Mouse (Mus musculus): ENCODE data around the gene Sympk. TPM values are rescaled to one million over a fixed set of nuclear protein-coding genes. Genes with fewer than 3 reads are reported as not detected.

The Sympk gene
- polyA plus RNA-seq, 1 experiment from 2014 or later, result 23.8 TPM

DNA sequence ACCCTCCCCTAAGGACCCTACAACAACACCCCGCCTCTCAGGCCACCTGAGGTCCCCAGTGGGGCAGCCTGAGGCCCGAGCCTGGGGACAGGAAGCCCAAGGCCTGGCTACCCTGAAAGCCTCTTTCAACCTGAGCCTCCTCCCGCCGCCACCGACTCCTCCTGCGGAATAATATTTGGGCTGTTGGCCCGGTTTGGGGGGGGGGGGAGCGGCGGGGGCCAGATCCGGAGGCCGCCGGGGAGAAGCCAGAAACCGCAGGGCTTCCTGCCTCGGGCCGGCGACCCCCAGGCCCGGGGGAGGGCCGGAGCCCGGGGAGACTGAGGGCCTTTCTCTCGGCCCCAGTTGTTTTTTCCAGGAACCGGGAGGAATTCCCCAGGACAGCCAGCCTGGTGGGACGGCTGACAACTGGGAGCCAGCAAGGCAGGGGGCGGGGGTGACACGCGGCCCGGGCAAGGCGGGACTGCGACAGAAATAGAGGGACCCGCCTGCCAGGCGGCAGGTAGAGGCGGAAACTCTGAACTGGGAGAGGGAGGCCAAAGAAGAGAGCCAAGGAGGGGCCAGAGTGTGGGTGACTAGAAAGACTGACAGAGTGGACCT, 12.1 kb upstream of the Sympk start:
- Histone ChIP-seq H3K27ac (replicated peaks; ENCODE audit: low read depth, low read length) (peak overlapping the region; percentile 72), H3K4me1 (ENCODE audit: control insufficient read depth, insufficient read depth, low read length) (peaks cover 11% of the 10 kb centered on the region), H3K9me3 (ENCODE audit: control insufficient read depth, low read length) (no peaks in the 10 kb centered on the region), H3K27me3 (replicated peaks; ENCODE audit: control insufficient read depth, insufficient read depth, low read length) (no peaks in the 10 kb centered on the region), H3K4me2 (ENCODE audit: low read depth, low read length) (peak overlapping the region; percentile 69), H3K4me3 (ENCODE audit: low read depth, low read length) (peak overlapping the region; percentile 34), H3K9ac (ENCODE audit: low read depth, low read length) (peak overlapping the region; percentile 67), H3K36me3 (ENCODE audit: control insufficient read depth, insufficient read depth, low read length) (peaks cover 9% of the 10 kb centered on the region)
- DNase-seq (ENCODE audit: low spot score) (peak; percentile 61), ATAC-seq (ENCODE audit: low read depth) (peak; percentile 27)
- WGBS, result 4% methylated on average over 14 of the region's 31 CpGs

DNA sequence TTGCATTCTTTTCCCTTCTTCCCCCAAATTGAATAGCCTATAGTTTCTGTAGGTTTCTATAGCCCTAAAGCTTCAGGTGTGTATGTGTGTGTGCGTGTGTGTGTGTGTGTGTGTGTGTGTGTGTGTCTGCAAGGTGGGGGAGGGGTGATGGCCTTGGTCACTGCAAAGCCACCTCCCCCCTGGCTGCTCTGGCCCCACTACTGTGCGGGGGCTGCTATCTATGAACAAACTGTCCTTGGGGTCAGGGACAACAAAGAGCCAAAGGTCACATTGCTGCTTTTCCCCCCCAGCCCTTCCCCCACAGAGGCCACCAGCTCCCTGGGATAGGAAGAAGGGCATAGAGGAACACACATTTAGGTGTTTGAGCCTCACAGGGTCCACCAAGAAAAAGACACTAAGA, 11.3 kb upstream of the Sympk start:
- Histone ChIP-seq H3K36me3 (ENCODE audit: control insufficient read depth, insufficient read depth, low read length) (peaks cover 2% of the 10 kb centered on the region; the same call in 1 of the 2 replicates), H3K9ac (ENCODE audit: low read depth, low read length) (no peak overlapping the region), H3K4me3 (ENCODE audit: low read depth, low read length) (no peak overlapping the region; the same call in 1 of the 2 replicates), H3K27ac (replicated peaks; ENCODE audit: low read depth, low read length) (no peak overlapping the region), H3K27me3 (replicated peaks; ENCODE audit: control insufficient read depth, insufficient read depth, low read length) (no peaks in the 10 kb centered on the region), H3K9me3 (ENCODE audit: control insufficient read depth, low read length) (no peaks in the 10 kb centered on the region), H3K4me1 (ENCODE audit: control insufficient read depth, insufficient read depth, low read length) (peaks cover 11% of the 10 kb centered on the region), H3K4me2 (ENCODE audit: low read depth, low read length) (peak overlapping the region; percentile 69; the same call in 1 of the 2 replicates)
- DNase-seq (ENCODE audit: low spot score) (no peak), ATAC-seq (ENCODE audit: low read depth) (no peak)
- 42% methylated on average over 2 of the region's 2 CpGs for WGBS

DNA sequence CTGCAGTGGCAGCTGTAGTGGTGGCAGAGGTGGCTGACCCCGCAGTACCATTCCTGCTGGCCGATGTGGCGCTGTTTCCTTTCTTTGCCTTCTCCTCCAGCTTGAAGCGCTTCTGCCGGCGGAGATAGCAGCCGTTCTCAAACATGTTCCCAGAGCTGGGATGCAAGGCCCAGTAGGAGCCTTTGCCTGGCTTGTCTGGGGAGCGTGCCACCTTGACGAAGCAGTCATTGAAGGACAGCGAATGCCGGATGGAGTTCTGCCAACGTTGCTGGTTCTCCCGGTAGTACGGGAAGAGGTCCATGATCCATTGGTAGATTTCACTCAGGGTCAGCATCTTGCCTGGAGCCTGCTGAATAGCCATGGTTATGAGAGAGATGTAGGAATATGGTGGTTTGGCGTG, 9.7 kb upstream of the Sympk start:
- Histone ChIP-seq H3K4me2 (ENCODE audit: low read depth, low read length) (no peak overlapping the region), H3K4me1 (ENCODE audit: control insufficient read depth, insufficient read depth, low read length) (peaks cover 11% of the 10 kb centered on the region), H3K27ac (replicated peaks; ENCODE audit: low read depth, low read length) (no peak overlapping the region), H3K27me3 (replicated peaks; ENCODE audit: control insufficient read depth, insufficient read depth, low read length) (no peaks in the 10 kb centered on the region), H3K36me3 (ENCODE audit: control insufficient read depth, insufficient read depth, low read length) (no peaks in the 10 kb centered on the region), H3K9ac (ENCODE audit: low read depth, low read length) (no peak overlapping the region), H3K4me3 (ENCODE audit: low read depth, low read length) (no peak overlapping the region), H3K9me3 (ENCODE audit: control insufficient read depth, low read length) (no peaks in the 10 kb centered on the region)
- no peak for ATAC-seq (ENCODE audit: low read depth)
- WGBS, result 61% methylated on average over 15 of the region's 15 CpGs
- DNase-seq (ENCODE audit: low spot score), result no peak

DNA sequence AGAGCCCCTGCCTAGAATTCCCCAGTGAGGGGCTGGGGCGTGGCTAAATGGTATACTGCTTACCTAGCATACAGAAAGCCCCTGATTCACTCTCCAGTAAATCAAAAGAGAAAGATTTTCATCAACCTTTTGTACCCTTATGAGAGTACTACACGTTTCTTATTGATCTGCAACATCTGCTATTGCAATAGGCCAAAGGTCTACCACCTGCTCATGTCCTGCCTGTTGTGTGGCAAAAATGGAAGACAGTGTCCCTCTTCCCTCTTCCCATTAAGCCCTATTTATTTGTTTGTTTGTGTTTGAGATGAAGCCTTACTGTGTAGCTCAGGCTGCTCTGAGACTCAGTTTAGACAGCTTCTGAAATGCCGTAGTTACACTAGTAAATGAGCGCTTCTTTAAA, 8.1 kb upstream of the Sympk start:
- WGBS, result 84% methylated on average over 4 of the region's 4 CpGs
- ATAC-seq (ENCODE audit: low read depth) (no peak), DNase-seq (ENCODE audit: low spot score) (no peak)

DNA sequence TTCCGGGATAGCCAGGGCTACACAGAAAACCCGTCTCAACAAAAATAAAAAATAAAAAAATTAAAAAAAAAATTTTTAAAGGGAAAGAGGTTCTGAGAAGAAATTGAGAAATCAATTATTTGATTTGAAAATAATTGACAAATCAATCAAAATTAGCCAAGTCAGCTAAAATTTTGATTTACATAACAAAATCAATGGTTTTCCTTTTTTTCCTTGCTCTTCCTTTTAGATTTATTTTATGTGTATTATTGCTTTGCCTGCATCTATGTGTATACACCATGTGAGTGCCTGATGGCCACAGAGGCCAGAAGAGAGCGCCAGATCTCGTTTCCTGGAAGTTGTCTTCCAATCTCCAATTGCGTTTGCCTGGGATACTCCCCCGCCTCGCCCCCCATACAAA, 6.3 kb upstream of the Sympk start:
- no peak for DNase-seq (ENCODE audit: low spot score)
- WGBS, result 88% methylated on average over 7 of the region's 7 CpGs
- no peak overlapping the region for H3K4me2 ChIP-seq (ENCODE audit: low read depth, low read length)
- no peak for ATAC-seq (ENCODE audit: low read depth)
- H3K27me3 ChIP-seq (replicated peaks; ENCODE audit: control insufficient read depth, insufficient read depth, low read length), result peaks cover 28% of the 10 kb centered on the region
- no peak overlapping the region for H3K4me3 ChIP-seq (ENCODE audit: low read depth, low read length)
- no peaks in the 10 kb centered on the region for H3K4me1 ChIP-seq (ENCODE audit: control insufficient read depth, insufficient read depth, low read length)
- H3K27ac ChIP-seq (replicated peaks; ENCODE audit: low read depth, low read length), result no peak overlapping the region
- H3K9ac ChIP-seq (ENCODE audit: low read depth, low read length), result no peak overlapping the region
- H3K9me3 ChIP-seq (ENCODE audit: control insufficient read depth, low read length), result no peaks in the 10 kb centered on the region
- no peaks in the 10 kb centered on the region for H3K36me3 ChIP-seq (ENCODE audit: control insufficient read depth, insufficient read depth, low read length)

More for the DNA sequence above, 8.1 kb upstream of the Sympk start:
- no peak overlapping the region for H3K9ac ChIP-seq (ENCODE audit: low read depth, low read length)
- no peaks in the 10 kb centered on the region for H3K9me3 ChIP-seq (ENCODE audit: control insufficient read depth, low read length)
- H3K27me3 ChIP-seq (replicated peaks; ENCODE audit: control insufficient read depth, insufficient read depth, low read length), result peaks cover 10% of the 10 kb centered on the region
- H3K36me3 ChIP-seq (ENCODE audit: control insufficient read depth, insufficient read depth, low read length), result no peaks in the 10 kb centered on the region
- H3K27ac ChIP-seq (replicated peaks; ENCODE audit: low read depth, low read length), result no peak overlapping the region
- H3K4me3 ChIP-seq (ENCODE audit: low read depth, low read length), result no peak overlapping the region
- no peak overlapping the region for H3K4me2 ChIP-seq (ENCODE audit: low read depth, low read length)
- H3K4me1 ChIP-seq (ENCODE audit: control insufficient read depth, insufficient read depth, low read length), result peaks cover 11% of the 10 kb centered on the region

DNA sequence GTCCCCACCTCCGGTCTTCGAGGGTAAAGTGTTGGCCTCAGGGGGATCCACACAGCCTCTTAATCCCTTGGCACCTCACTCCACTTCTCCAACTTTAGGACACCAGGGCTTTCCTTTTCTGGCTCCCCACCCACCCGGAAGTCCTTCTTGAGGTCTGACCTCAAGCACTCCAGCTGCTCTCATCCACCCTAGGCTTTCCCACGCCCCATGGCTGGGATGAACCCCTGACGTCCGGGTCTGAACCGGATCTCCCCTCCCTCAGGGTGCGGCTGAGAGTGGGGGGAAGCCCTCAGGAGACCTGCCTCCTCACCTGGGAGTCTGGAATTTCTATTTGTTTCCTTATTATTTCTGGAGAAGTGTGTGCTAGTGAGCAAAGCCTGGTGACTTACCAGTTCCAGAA, 3.1 kb upstream of the Sympk start:
- peaks cover 38% of the 10 kb centered on the region for H3K27me3 ChIP-seq (replicated peaks; ENCODE audit: control insufficient read depth, insufficient read depth, low read length)
- ATAC-seq (ENCODE audit: low read depth), result no peak
- H3K4me2 ChIP-seq (ENCODE audit: low read depth, low read length), result no peak overlapping the region
- H3K4me3 ChIP-seq (ENCODE audit: low read depth, low read length), result no peak overlapping the region
- 13% methylated on average over 8 of the region's 8 CpGs for WGBS
- no peaks in the 10 kb centered on the region for H3K9me3 ChIP-seq (ENCODE audit: control insufficient read depth, low read length)
- no peak overlapping the region for H3K9ac ChIP-seq (ENCODE audit: low read depth, low read length)
- H3K4me1 ChIP-seq (ENCODE audit: control insufficient read depth, insufficient read depth, low read length), result peaks cover 11% of the 10 kb centered on the region; the same call in 1 of the 2 replicates
- no peak for DNase-seq (ENCODE audit: low spot score)
- H3K36me3 ChIP-seq (ENCODE audit: control insufficient read depth, insufficient read depth, low read length), result no peaks in the 10 kb centered on the region
- no peak overlapping the region for H3K27ac ChIP-seq (replicated peaks; ENCODE audit: low read depth, low read length)

DNA sequence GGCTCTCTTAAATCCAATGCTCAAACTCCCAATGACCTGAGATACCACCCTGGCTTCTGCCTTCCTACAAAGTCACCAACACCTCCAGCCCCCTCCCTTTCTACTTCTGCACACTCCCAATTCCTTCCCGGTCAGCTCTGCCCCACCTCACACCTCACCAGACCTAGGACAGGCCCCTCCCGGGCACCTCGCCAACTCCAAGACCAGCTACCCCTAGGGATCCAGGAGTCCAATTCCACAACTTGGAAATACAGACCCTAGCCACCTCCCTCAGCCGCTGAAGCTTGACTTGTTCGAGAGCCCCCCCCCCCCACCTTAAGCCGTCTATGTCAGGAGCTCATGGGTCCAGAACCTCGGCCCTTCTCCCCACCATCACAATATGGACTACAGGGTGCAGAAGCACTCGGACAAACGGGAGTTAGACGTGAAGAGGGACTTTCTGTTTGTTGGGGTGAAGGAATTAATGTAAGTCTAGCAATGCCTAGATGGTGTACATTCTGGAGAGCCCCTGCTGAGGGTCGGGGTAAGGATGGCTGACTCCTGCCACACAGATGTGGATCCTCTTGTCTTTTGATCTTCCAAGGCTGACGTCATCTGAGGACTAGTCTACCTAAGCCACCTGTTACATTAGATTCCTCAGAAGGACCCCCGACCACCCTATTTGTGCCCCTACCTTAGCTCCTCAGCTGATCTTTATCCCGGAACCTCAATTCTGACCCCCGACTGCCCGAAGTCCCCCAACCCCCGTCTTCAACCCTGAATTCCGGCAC, 1.8 kb upstream of the Sympk start:
- H3K9me3 ChIP-seq (ENCODE audit: control insufficient read depth, low read length), result no peaks in the 10 kb centered on the region
- H3K9ac ChIP-seq (ENCODE audit: low read depth, low read length), result 0 out of 2 replicates have a peak overlapping the region, but pooled peaks have one; percentile 49
- H3K4me3 ChIP-seq (ENCODE audit: low read depth, low read length), result peak overlapping the region; percentile 90; the same call in 1 of the 2 replicates
- H3K27me3 ChIP-seq (replicated peaks; ENCODE audit: control insufficient read depth, insufficient read depth, low read length), result peaks cover 38% of the 10 kb centered on the region
- H3K27ac ChIP-seq (replicated peaks; ENCODE audit: low read depth, low read length), result no peak overlapping the region
- DNase-seq (ENCODE audit: low spot score) (no peak), ATAC-seq (ENCODE audit: low read depth) (no peak)
- 54% methylated on average over 18 of the region's 18 CpGs for WGBS
- no peaks in the 10 kb centered on the region for H3K36me3 ChIP-seq (ENCODE audit: control insufficient read depth, insufficient read depth, low read length)
- H3K4me1 ChIP-seq (ENCODE audit: control insufficient read depth, insufficient read depth, low read length), result peaks cover 11% of the 10 kb centered on the region; the same call in 1 of the 2 replicates
- H3K4me2 ChIP-seq (ENCODE audit: low read depth, low read length), result no peak overlapping the region

DNA sequence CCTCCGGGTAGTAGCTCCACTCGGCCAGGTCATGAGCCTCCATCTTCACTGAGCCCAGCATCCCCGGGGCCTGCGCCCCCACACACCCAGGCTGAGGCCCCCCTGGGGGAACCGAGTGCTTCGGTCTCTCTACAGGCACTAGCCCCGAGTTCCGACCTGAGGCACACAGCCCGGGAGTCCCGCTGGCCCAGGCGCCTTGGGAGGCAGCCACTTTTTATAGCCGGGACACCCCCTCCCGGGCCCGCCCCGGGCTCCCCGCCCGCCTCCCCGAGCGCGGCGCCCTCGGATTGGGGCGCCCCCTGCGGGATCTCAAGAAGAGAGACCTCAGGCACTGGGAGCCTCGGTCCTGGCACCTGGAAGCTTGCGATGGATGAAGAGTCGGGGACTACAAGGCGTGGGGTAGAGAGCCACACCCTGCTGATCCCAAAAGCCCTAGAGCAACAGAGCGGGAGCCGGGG, 791 bp upstream of the Sympk start, which contains the start of gene Foxa3:
Foxa3 (minus strand) TSS at position 182 of the 458 bp plus-strand sequence.
- Histone ChIP-seq H3K9me3 (ENCODE audit: control insufficient read depth, low read length) (no peaks in the 10 kb centered on the region), H3K27me3 (replicated peaks; ENCODE audit: control insufficient read depth, insufficient read depth, low read length) (peaks cover 38% of the 10 kb centered on the region), H3K4me1 (ENCODE audit: control insufficient read depth, insufficient read depth, low read length) (peaks cover 11% of the 10 kb centered on the region; the same call in 1 of the 2 replicates), H3K4me2 (ENCODE audit: low read depth, low read length) (peak within 1 kb of the TSS; percentile 75), H3K27ac (replicated peaks; ENCODE audit: low read depth, low read length) (no peak within 1 kb of the TSS), H3K4me3 (ENCODE audit: low read depth, low read length) (peak within 1 kb of the TSS; percentile 90), H3K9ac (ENCODE audit: low read depth, low read length) (peak within 1 kb of the TSS; percentile 95), H3K36me3 (ENCODE audit: control insufficient read depth, insufficient read depth, low read length) (no peaks in the 10 kb centered on the region)
- DNase-seq (ENCODE audit: low spot score), result no peak
- 8% methylated on average over 18 of the region's 30 CpGs for WGBS
- ATAC-seq (ENCODE audit: low read depth), result no peak

Data from embryonic facial prominence, embryonic 14.5 days (tissue).